Mouse (Mus musculus): ENCODE data around the gene Mrrf. TPM values are rescaled to one million over a fixed set of nuclear protein-coding genes. Genes with fewer than 3 reads are reported as not detected.

Mrrf gene
- 8.3 TPM for total RNA-seq (2023)

DNA sequence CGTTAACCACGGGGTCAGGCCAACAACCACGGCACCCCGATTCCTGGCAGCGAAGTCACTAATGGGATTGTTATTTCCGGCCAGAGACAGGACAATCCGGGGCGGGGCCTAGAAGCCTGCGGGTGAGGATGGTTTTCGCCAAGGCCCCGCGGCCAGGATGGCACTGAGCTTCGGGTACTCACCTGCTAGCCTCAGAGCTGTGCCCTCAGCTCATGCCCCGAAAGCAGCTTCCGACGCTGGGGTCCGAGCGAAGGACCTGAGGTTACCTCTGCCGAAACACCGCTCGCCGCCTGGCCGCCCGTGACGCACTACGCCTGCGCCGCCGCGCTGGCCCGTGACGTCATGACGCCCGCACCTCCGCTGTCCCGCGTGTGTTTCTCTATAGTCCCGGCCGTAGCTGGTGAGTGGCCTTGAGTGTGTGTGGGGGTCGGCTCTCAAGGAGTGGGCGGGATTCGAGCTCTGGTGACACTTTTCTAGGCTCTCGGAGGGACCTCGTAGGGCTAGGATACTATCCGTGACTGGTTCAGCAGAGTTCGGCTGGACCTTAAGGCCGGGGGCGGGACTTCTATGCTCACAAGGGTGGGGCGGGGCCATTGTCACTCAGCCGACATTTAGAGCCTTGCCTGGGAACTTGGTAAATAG is at the start of gene Mrrf, which contains the start of gene Rbm18:
TSS of gene Mrrf (plus strand) at position 90 of the 642 bp plus-strand sequence.
TSS of gene Rbm18 (minus strand) at position 474 of the 642 bp plus-strand sequence.

DNA sequence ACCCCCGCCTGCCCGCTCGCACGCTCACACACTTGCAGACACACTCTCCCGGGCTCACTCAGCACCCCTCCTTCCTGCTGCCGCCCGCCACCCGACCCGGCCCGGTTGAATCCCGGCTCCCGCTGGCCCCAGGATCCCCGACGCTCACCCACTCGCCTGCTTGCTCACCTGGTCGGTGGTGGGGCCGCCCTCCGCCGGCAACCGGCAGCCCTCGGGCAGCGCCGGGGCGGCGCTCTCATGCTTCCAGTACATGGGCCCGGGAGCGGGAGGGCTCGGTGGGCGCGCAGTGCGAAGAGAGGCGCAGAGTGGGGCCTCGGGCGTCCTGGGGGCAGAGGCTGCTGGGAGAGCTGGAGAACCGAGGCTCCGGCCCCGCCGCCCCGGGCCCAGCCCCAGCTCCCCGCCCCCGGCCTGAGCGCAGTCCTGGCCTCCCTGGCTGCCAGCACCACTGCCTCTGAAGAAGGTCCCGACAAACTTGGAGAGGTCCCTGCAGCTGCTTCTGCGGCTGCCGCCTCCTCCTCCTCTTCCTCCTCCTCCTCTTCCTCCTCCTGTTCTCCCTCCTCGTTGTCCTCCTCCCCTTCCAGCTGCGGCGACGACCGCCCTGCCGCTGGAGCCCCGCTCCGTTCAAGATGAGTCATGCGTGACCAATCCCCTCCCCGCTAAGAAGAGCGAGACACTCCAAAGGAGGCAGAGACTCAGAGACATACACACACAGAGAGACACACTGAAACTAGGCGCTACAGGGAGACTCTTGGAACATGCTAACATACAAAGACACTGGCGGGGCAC is 31.0 kb upstream of the Mrrf start, which contains the start of gene Lhx6:
TSS of gene Lhx6 (minus strand) at position 453 of the 786 bp plus-strand sequence.

DNA sequence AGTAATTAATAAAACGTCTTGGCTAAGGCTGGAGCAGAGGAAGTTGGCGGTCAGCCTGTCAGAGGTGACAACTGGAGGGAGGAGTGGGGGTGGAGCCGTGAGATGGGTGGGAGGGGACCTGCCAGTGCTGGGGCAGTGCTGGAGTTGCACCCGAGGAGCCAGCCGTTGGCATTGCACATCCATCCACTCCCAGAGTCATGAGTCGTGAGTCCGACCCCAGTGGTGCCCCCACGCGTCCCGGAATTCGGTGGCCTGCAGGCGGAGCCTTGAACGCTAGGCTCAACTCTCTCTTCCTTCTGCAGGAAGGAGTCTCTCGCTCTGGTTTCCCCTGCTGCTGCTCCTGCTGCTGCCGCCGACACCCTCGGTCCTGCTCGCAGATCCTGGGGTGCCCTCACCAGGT is 94.2 kb downstream of the Mrrf start, which contains the start of gene Ptgs1:
TSS of gene Ptgs1 (plus strand) at position 61 of the 400 bp plus-strand sequence.

Other genes with a start within 250 kb of the Mrrf start
- 1.4 TPM for gene Ttll11, start 156.5 kb upstream of the Mrrf start, total RNA-seq (2023)
- gene Ndufa8, start 87.0 kb upstream of the Mrrf start, total RNA-seq (2023), result 39.7 TPM
- gene Morn5, start 86.9 kb upstream of the Mrrf start, total RNA-seq (2023), result not detected
- not detected for gene Lhx6, start 31.0 kb upstream of the Mrrf start, total RNA-seq (2023)
- 47.3 TPM for gene Rbm18, start 384 bp downstream of the Mrrf start, total RNA-seq (2023)
- 3.7 TPM for gene Ptgs1, start 94.0 kb downstream of the Mrrf start, total RNA-seq (2023)
- gene Olfr338, start 237.1 kb downstream of the Mrrf start, total RNA-seq (2023), result not detected